Mouse (Mus musculus) embryonic fibroblast, embryonic 13.5 days (primary cell): ENCODE measurements around the gene Fchsd2.

Source experiments
- CTCF ChIP-seq: IDR thresholded peaks from 2 replicates; pipeline ENCODE4 v1.5.1; 2011; ENCODE audit warnings: mild to moderate bottlenecking, control low read depth, low read length, moderate library complexity, borderline replicate concordance; ENCODE audit not compliant: insufficient read depth
- POLR2A ChIP-seq: IDR thresholded peaks from 2 replicates; pipeline ENCODE4 v1.6.1; 2011; ENCODE audit warnings: low read depth, mild to moderate bottlenecking, control low read depth, low read length, moderate library complexity

- no peak for TF ChIP-seq POLR2A
- TF ChIP-seq CTCF: no peak
These were observed 3.4 kb upstream of the Fchsd2 start for GRCm38 (mm10) chr7:101089242-101089641.
